Mouse (Mus musculus) cerebellum, adult (tissue): ENCODE measurements at regions not wholly inside any gene's neighbourhood (a gene's known extent, or its start where the extent isn't known, plus 50 kb on each side); places are given as distances from the start of the nearest gene placed in this dataset.

Experiments used
- ATAC-seq: cut with Nextera tagmentation; 2 replicates; pipeline ENCODE4 v1.9.2; 2017; ENCODE audit warnings: mild to moderate bottlenecking, moderate library complexity, mixed read lengths; ENCODE audit not compliant: insufficient number of reproducible peaks, low FRiP score, low TSS enrichment

DNA sequence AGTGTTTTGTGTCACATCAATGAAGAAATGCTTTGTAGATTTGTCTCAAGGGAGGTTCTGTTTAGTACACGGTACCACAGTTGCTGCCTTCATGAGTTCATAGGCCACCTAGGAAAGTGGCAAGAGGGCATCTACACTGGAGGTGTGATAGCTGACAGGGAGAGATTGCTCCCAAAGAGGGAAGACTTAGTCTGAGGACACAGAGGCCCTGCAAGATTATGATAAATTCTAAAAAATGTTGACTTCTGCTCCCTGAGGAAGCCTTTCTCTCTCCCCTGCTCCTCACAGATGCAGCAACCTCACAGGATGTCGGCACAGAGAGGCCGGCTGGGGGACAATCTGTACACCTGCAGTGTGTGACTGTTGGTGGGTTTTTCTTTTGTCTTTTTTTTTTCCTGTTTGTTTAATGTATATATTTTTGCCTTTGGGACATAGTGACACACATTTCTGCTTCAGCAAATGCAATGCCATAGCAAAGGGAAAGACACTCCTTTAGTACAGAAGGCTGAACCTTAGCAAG, 133.5 kb upstream of the Lpp start:
- no peak for ATAC-seq

DNA sequence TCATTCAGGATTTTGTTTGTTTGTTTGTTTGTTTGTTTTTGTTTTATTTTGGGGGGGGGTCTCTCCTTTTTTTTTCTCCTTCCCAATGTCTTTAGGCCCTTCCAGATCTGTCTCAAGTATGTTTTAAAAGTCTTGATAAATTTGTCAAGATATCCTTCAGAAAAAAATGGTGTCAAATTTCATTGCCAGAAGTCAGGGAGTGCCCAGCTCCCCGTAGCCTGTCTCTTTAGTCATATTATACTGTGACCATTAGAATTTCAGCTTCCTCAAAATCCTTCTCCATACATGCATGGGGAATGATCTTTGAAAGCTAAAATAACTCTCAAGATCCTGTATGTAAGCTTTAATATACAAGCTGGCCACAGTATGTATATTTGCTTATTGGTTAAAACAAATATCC, 134.3 kb upstream of the Lpp start:
- no peak for ATAC-seq

DNA sequence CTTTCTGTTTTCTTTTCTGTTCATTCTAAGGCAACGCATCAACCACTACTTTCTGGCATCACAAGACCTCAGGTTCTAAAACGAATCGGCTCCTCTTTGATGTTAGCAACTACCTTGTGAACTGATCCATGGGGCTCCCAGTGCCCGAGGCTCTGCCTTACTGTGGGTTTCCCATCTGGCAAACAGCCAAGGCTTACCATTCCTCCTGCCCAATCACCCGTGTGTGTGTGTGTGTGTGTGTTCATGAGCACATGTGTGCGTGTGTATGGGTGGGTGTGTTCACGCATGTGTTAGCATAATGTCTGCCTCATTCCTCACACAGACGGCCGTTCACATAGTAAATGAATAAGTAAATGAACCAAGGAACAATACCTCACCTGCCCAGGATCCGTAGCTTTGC, 138.3 kb upstream of the Lpp start:
- no peak for ATAC-seq

DNA sequence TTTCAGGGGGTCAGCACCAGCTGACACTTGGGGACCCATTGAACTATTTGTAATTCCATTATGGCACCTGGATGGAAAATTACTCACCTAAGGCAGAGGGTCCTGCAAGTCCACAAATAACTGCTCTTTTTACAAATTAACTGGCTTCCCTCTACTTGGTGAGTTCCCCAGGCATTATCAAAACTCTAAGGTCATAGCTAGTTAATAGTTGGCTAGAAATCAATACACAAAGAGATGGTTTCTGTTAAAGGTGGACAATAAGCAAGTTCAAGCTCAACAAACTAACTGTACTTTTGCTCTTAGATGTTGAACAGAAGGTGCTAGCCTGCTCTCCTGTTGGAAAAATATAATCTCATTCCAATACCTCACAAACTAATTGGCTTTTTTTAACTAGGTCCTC, 138.7 kb upstream of the Lpp start:
- no peak for ATAC-seq

DNA sequence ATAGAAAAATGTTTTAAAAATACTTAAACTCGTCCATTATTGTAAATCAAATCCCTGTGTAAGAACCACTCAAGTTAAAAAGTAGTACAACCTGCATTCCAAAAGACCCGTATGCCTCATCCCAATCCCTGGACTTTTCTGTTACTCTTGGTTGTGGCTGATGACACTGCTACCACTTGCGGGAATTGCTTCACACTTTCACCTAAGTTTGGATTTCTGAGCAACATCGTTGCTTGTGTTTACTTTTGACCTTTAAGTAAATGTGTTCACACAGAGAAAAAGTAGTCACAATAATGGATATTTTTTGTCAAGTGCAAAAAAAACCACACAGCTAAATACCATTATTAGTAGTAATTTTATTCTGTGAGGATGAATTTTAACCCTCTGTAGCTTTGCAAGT, 139.2 kb upstream of the Lpp start:
- ATAC-seq: no peak

DNA sequence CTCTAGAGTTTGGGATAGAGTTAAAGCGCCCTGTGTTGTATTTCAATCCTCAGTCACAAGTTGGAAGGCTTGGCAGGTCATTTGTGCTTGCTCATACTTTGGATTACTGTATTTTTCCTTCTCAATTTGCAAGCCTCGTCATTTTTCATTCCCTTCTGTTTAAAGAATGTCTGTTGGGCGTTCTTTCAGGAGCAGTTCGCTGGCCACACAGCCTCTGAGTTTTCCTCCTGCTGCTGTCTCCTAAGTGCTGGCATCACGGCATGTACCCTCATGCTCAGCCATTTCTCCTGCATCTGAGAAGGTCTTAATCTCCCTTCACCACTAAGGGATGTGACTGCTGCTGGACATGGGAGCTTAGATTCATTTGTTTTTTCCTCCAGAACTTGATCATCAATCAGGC, 146.0 kb upstream of the Lpp start:
- ATAC-seq: no peak

DNA sequence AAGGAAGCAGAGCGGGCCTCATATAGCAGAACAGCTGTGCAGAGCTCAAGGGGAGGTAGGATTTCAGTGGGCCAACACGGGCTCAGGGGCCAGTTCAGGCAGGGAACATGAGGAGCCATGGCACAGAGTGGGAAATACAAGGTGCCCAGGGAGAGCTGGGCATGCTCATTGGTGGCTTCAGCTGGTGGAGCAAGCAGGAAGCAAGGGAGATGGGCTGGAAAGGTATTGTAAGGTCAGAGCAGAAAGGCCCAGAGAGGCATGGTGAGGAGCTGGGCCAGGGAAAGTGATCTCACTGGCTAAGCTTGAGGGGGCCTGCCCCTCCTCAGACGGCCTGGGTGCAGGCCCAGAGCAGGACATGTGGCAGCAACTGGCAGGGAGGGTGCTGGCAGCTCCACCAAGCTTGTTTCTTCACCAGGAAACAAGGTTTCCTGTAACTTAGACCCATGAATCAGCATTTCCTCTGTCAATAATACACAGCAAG, 155.2 kb upstream of the Lpp start:
- ATAC-seq: peak; percentile 36; the same call in 1 of the 2 replicates

DNA sequence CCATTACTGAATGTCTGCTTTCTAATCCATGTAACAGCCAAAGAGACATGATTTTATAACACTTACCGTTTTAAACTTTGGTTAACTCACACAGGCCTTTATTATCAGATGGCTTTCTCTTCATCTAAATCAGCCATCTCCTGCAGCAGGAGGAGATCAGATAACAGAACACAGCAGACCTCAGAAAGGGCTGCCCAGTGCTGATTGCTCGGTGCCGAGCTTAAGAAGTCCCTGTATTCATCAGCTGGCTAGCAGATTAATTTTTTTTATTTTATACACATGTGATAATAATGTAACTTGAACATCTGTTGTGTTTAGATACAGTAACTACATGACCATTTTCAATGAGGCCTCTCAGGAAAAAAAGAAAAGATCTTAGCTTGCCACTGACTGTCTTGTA, 155.9 kb upstream of the Lpp start:
- ATAC-seq: no peak

DNA sequence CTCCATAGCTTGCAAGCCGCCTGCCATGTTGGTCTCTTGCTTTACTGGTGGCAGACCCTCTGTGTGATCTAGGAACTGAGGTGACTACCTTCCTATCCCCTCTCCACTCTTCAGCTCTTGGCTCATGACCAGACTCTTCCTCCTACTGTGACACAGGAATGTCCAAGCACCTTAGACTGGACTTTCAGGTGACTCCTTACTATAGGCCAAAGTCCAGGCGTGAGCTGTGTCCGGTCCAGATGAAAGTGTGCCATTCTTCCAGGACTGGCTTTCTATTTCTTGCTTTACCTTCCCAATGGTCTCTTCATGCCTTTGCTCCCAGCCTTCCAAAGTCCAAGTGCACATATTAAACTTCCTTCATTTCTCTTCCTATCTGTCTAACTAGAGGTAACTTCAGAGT, 156.3 kb upstream of the Lpp start:
- no peak for ATAC-seq

DNA sequence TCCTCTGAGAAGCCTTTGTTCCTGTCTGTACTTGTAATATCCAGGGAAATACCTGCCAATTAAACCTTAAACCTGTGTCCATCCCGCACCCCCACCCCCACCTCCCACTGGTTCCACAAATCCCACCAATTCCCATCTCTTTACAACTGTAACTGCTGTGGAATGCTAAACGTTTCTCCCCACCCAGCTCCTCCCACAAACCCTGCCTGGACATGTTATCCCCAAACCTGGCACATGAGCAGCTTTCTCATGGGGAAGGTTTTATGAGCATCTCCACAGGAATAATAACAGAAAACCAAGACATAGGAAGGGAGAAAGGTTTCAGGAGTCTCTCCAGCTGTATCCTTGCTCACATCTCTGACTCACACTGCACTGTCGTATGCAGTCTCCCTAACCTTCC, 156.8 kb upstream of the Lpp start:
- no peak for ATAC-seq

DNA sequence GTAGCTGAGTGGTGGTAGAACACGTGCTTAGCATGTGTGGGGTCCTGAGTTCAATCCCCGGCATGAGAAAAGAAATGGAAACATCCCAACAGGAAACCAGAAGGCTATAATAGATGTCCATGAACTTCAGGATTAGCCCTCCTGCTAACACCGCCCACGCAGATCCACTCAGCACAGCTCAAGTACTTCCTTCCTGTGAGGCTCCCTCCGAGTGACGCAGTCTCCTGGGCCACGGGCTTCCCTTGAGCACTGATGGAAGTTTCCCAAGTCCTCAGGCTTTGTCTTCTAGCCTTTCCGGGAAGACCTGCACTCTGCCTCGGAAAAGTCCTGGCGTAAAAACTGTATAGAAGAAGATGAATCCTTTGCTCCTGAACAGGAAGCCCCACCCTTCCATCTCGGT, 158.5 kb upstream of the Lpp start:
- no peak for ATAC-seq

DNA sequence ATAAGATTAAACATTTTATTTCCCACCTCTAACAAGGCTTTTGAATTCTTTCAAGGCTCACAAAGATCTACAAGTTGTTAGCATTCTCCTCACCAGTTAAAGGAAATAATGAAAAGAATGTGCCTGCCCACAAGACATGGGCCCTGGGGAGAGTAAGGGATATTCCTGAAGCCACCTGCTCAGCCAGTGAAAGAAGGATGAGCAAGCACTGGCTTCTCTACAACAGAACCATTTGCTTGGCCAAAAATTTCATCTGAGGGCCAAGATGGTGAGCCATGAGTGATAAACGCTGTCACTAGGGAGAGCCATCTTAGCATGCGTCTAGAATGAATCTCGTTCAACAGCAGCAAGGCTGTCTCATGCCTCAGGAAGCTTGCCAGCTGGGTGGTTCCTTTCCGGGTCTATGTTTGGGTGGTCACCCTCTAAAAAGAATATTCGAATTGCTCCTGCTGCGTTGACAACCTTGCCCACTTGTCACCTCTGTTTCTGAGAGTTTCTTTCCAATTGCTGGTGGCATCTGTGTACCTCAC, 161.2 kb upstream of the Lpp start:
- ATAC-seq: no peak

DNA sequence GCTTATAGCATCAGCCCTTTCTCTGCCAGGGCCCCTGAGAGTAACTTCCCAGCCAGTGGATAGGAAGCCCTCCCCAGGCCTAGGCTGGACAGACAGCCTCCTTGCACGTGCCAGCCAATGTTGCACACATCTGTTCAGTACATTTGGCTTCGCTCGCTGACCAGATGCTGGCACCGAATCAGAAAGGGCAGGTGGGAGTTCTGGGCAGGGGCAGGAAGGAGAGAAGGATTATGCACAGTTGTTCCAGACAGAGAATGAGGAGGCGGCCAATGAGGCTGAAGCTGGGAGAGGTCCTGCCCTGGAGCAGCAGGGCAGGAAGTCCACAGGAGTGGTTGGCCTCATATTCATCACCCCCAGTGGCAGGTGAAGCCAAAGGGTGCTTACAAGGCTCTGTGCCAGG, 161.8 kb upstream of the Lpp start:
- no peak for ATAC-seq

DNA sequence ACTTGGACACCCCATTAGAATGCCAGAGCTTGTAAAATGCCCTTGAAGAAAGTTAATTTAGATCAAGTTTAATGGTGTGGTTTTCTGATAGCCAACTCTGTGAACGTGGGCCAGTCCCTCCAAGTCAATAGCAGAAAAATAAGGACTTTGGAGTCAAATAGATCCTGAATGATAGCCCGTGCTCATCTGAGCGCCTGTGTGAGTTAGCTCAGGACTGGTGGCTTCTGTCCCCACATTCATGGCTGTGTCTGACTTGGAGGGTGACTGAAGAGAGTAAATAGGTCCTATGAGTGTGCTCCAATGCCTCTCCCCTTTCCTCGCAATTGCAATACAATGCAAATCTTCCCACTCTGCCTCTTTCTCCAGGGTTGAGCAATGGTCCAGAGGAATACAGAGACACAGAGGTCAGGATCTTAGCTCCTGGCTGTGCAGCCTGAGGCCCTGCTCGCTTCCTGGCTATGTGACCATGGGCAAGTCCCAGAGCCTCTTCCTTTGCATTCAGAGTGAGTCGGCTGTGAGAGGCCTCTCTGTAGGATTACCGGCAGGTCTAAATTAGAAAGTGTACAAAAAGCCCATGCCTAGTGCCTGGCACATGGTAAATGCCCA, 164.2 kb upstream of the Lpp start:
- ATAC-seq: no peak

DNA sequence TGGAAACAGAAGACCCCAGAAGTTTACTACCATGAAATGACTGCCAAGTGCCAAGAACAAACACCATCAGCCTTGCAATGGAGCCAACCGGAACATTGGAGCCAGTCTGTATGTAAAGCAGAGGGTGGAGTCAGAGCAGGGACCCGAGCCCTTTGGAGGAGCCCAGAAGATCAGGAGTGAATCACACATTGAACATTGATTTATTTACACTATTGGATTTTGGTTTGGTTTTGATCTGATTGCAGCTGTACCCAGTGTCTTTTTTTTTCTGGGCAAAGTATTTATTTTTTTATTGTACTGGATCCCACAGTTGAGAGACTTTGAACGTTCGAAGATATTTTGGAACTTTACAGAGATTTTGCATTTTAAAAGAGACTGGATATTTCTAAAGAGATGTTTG, 167.4 kb upstream of the Lpp start:
- no peak for ATAC-seq

DNA sequence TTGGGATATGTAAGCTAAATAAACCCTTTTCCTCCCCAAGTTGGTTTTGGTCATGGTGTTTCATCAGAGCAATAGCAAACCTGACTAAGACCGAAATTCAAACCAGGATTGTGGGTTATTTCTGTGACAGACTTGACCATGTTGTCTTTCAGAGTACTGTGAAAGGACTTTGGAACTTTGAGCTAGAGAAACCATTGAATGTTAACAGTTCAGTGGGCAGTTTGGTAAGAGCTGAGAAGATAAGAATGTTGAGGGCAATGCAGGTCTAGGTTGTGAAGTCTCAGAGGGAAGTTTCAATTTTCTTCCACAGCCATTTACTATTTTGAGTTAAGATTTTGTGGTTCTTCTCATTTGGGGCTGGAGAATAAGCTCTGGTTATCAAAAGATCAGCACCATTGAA, 168.2 kb upstream of the Lpp start:
- no peak for ATAC-seq

DNA sequence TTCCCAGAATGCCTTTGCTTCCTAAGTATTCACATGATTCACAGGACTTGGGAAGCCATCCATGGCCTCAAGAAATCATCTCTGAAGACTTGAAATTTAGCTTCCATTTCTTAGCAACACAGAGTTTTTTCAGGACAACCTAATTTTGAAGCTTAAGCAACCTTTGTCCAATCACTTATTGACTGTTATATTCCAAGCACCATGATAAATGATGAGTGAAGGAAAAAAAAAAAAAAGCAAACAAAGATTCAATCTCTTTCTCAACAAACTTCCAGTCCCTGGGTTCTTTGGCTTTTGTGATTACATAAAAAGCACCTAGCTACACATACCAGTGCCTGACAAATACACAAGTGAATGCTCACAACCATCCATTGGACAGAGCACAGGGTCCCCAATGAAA, 169.4 kb upstream of the Lpp start:
- no peak for ATAC-seq

DNA sequence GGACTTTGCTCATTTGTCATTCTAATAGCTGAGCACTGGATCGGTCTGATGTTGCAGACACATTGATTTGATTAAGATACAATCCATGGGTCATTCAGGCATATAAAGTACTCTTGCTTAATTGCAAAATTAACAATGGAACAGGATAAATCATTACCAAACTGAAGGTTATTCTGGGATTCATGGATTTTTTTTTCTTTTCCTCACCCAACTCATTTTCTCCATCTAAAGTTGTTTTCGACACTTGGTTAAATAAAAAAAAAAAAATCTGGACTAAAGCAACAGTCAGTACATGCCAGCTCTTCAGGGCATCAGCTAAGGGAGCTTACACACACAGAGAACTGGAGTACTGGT, 169.8 kb upstream of the Lpp start:
- ATAC-seq: no peak

DNA sequence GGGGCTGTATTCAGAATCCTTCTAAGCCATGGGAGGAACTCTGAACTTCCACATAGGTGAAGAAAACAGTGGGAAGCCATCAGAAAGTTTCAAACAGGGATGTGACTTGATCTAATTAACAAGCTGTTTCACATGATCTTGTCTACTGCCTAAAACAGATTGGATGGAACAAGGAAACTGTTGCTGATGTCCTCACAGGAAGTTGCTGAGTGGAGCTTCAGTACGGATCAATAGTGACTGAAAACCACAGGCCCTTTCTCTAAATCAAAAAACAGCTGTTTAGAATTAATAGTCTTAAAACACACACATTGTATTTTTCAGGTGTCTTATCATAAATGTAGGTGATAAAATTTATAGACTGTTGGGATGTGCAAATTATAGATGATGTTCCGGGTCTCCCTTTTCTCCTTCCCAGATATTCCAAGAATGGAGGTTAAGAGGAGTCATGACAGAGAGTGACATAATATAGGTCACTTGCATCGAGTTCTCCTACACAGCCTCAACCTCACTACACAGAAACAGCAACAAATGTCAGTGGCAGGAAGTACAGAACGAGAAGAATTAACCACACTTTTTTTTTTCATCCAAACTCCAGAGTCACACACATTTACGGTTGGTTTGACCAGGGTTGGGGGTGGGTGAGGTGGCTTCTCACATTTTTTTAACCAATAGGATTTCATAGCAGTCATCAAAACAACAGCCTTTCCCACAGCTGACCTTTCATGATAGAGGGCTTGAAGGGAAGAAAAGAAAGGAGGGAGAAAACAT, 170.4 kb upstream of the Lpp start:
- ATAC-seq: no peak

DNA sequence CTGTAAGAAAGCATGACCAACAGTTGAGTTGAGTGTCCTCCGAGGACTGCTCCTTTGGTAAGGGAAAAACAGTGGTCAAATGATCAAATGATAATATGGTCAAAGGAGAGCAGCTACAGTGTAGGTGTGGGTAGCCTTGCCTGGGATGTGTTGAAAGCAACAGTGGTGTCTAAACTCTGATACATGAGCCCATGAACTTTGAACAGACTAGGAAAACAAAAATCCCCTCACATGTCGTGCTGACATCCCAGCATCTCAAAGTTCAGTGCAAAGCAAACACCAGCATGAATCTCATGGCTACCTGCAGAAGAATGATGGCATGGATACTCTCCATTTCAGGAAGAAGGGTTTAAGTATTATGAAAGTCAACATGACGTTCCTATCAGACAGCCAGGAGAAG, 171.3 kb upstream of the Lpp start:
- ATAC-seq: no peak

DNA sequence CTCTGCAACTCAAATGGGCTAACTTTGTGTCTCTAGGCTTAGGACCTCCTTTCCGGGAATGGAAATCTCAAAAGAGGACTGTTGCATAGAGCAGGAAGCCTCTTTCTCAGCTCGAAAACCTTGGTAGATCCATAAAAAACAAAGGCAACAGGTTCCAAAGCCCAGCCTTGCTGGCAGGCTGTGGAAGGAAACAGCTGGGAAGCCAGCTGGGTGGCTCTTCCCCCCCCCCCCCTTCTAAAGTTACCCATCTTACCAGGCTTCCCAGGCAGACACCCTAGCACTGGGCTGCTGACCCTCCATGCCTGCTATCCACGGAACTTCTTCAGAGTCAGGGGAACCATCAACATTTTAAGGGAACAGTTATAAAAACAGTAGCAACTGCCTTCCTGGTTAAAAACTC, 172.7 kb upstream of the Lpp start:
- no peak for ATAC-seq

DNA sequence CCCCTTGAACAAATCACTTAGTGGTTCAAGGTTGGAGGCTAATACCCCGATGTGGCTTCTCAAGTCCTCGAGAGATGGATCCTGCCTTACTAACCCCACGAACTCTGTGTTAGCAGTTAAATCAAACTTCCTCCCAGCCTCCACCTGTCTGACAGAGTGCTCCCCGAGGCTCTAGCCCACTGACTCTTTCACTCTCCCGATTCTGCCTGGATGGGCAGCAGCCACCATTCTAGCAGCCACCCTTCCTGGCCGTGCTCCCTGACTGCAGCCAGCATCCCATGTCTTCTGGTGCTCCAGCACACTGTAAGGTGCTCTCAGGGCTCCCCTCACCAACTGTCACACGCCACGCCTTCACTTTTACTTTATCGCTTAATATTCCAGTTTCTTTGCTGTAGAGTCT, 173.6 kb upstream of the Lpp start:
- no peak for ATAC-seq
